Mouse (Mus musculus) liver, embryonic 16.5 days (tissue): ENCODE results near the gene Tagap. TPM values are rescaled to one million over a fixed set of nuclear protein-coding genes. Genes with fewer than 3 reads are reported as not detected.

Source experiments
- ATAC-seq: fragments of 200-750 bp; cut with Nextera tagmentation; 2 replicates; pipeline ENCODE4 v1.8.0; 2017; ENCODE audit warnings: low read depth, mild to moderate bottlenecking, moderate number of reproducible peaks, moderate library complexity
- H3K27ac ChIP-seq: fragments of 300-500 bp; sonication (generic); 2 replicates; pipeline ENCODE4 v1.5.1; 2014; ENCODE audit warnings: mild to moderate bottlenecking, low read length
- H3K27me3 ChIP-seq: fragments of 300-500 bp; sonication (generic); 2 replicates; pipeline ENCODE4 v1.6.1; 2014; ENCODE audit warnings: low read depth, low read length, mixed read lengths; ENCODE audit not compliant: control insufficient read depth, insufficient read depth
- H3K36me3 ChIP-seq: fragments of 300-500 bp; sonication (generic); 2 replicates; pipeline ENCODE4 v1.6.1; 2014; ENCODE audit warnings: mild to moderate bottlenecking; ENCODE audit not compliant: control insufficient read depth, insufficient read depth
- H3K4me1 ChIP-seq: fragments of 300-500 bp; sonication (generic); 2 replicates; pipeline ENCODE4 v1.6.1; 2014; ENCODE audit warnings: low read depth, low read length, mixed read lengths; ENCODE audit not compliant: control insufficient read depth
- H3K4me2 ChIP-seq: fragments of 300-500 bp; sonication (generic); 2 replicates; pipeline ENCODE4 v1.6.1; 2014; ENCODE audit warnings: low read depth, low read length, mixed read lengths
- H3K4me3 ChIP-seq: fragments of 300-500 bp; sonication (generic); 2 replicates; pipeline ENCODE4 v1.5.1; 2014; ENCODE audit warnings: low read depth, mild to moderate bottlenecking, low read length
- H3K9ac ChIP-seq: fragments of 300-500 bp; sonication (generic); 2 replicates; pipeline ENCODE4 v1.6.1; 2014; ENCODE audit warnings: low read depth, low read length
- H3K9me3 ChIP-seq: fragments of 300-500 bp; sonication (generic); replicated peaks from 2 replicates; pipeline ENCODE4 v1.6.1; 2016; ENCODE audit warnings: low read length; ENCODE audit not compliant: control insufficient read depth
- WGBS: fragments of 180-500 bp; shearing (Covaris S2); extraction: QIAGEN DNeasy Blood & Tissue Kit; methylation state at CpG from one replicate; pipeline ENCODE4 v1.1.7; 2014; ENCODE audit not compliant: insufficient replicate concordance; 5-methylcytosine and 5-hydroxymethylcytosine counted together
- polyA plus RNA-seq: library from polyadenylated mRNA; unstranded; fragments of >200 nt; fragmentation: Nextera tagmentation; extraction: Ambion mirVana; gene quantifications from 2 replicates; pipeline ENCODE4 v1.2.1, GENCODE M21; 2015

Gene Tagap
- 2.4 and 2.7 TPM in 2 replicates for polyA plus RNA-seq

GRCm38 (mm10) chr17:7925413-7926160, at the start of gene Tagap:
Gene Tagap, plus strand, starts transcription at chr17:7926000.
- no peaks in the 10 kb centered on the region for H3K36me3 ChIP-seq
- no peaks in the 10 kb centered on the region for H3K27me3 ChIP-seq
- peak within 1 kb of the TSS; percentile 41 for H3K4me3 ChIP-seq
- no peaks in the 10 kb centered on the region for H3K9me3 ChIP-seq
- WGBS: 30% methylated on average over 13 of the region's 13 CpGs
- ATAC-seq: no peak
- no peak within 1 kb of the TSS; the same call in 1 of the 2 replicates for H3K9ac ChIP-seq
- H3K4me1 ChIP-seq: no peaks in the 10 kb centered on the region
- H3K27ac ChIP-seq: 0 out of 2 replicates have a peak within 1 kb of the TSS, but pooled peaks have one; percentile 1
- peak within 1 kb of the TSS; percentile 10 for H3K4me2 ChIP-seq

DNA sequence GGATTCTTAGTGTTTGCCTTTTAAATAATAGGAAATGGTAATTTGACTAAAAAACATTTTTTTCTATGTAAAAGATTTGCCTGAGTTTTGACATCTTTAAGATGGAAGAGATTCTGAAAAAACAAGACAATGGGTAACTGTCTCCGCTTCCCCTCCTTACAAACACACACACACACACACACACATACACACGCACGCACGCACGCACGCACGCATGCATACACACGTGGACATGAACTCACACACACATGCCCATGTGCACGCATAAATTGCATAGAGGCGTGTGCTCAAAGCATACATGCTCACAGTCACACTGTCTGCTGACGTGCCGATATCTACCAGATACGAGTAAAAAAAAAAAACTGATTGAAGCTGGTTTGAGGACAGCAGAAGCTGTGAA, 49.3 kb upstream of the Tagap start:
- no peaks in the 10 kb centered on the region for H3K27me3 ChIP-seq
- no peak overlapping the region for H3K9ac ChIP-seq
- no peak overlapping the region for H3K4me2 ChIP-seq
- WGBS: 74% methylated on average over 13 of the region's 13 CpGs
- no peaks in the 10 kb centered on the region for H3K36me3 ChIP-seq
- no peak overlapping the region for H3K27ac ChIP-seq
- H3K4me3 ChIP-seq: no peak overlapping the region
- no peaks in the 10 kb centered on the region for H3K4me1 ChIP-seq
- ATAC-seq: no peak
- H3K9me3 ChIP-seq: no peaks in the 10 kb centered on the region

DNA sequence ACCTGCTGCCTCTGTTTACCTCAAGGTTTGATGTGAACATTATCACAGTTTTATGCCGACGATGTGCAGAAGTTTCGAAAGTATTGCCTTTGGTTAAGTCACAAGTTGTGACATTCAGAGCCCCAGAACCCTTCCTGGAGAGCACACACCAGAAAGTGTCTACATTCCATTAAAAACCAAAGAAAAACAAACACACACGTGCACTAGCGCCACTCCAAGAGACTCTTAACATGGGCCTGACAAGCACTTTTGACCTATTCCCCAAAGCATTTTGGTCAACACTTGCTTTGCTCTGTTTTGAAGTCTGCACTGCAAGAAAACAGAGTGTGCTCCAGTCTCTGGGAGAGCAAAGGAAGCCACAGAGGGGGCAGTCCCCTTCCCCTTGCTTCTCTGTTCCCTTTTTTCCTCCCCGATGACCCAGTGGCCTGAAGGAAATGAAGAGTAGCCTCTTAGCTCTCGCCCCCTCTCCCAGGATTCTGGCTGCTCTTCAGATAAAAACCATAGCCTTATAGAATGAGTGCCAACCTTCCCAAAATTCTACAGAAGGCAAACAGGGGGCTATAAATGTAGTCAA, 48.5 kb upstream of the Tagap start:
- H3K9me3 ChIP-seq: no peaks in the 10 kb centered on the region
- H3K36me3 ChIP-seq: no peaks in the 10 kb centered on the region
- H3K27me3 ChIP-seq: no peaks in the 10 kb centered on the region
- 20% methylated on average over 7 of the region's 7 CpGs for WGBS
- peak overlapping the region; percentile 35; the same call in 1 of the 2 replicates for H3K27ac ChIP-seq
- no peaks in the 10 kb centered on the region for H3K4me1 ChIP-seq
- H3K4me2 ChIP-seq: no peak overlapping the region
- no peak for ATAC-seq
- no peak overlapping the region for H3K9ac ChIP-seq
- no peak overlapping the region for H3K4me3 ChIP-seq

DNA sequence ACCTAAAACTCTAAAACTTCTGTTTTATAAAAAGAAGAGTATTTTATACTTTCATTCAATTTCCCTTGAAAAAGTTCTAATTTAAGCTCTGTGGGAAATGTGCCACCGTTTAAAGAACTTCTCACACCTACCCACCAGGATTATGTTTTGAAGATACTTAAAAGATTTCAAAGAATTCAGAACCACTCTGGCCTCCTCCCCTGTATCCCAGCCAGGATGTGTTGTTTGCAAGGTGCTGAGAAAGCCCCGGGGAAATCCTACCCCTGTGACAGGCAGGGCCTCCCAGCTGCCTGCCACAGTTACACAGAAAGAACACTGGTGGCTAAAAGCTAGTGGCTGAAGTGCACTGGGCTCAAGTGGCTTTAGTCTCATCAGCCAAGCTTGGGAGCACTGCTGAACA, 47.9 kb upstream of the Tagap start:
- Histone ChIP-seq H3K36me3 (no peaks in the 10 kb centered on the region), H3K4me1 (no peaks in the 10 kb centered on the region), H3K9ac (no peak overlapping the region), H3K9me3 (no peaks in the 10 kb centered on the region), H3K4me2 (no peak overlapping the region), H3K27ac (no peak overlapping the region), H3K27me3 (no peaks in the 10 kb centered on the region), H3K4me3 (no peak overlapping the region)
- 24% methylated on average over 2 of the region's 2 CpGs for WGBS
- ATAC-seq: no peak

DNA sequence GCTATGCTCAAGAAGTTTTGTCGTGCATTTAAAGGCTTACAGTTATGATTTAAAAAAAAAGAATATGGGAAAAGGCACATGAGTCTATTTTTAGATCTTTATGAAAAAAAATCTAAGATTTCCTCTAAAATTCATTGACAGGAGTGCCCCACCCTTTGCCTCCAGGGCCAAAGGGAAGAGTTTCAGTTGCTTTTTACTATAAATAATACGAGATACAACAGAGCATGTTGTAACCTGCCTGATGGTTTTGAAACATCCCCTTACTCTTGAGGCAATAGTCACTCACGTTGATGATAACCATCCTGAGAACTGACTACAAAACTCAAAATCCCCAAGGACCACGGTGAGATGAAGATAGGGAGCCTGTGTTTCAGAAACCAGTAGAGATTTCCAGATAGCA, 46.3 kb upstream of the Tagap start:
- no peak for ATAC-seq
- Histone ChIP-seq H3K27me3 (no peaks in the 10 kb centered on the region), H3K4me2 (no peak overlapping the region), H3K9me3 (no peaks in the 10 kb centered on the region), H3K9ac (no peak overlapping the region), H3K4me1 (no peaks in the 10 kb centered on the region), H3K4me3 (no peak overlapping the region), H3K36me3 (no peaks in the 10 kb centered on the region), H3K27ac (no peak overlapping the region)
- 45% methylated on average over 4 of the region's 4 CpGs for WGBS

GRCm38 (mm10) chr17:7883126-7883525, 42.7 kb upstream of the Tagap start:
- no peak overlapping the region for H3K4me2 ChIP-seq
- no peak overlapping the region for H3K9ac ChIP-seq
- H3K27ac ChIP-seq: no peak overlapping the region
- no peak overlapping the region for H3K4me3 ChIP-seq
- H3K36me3 ChIP-seq: no peaks in the 10 kb centered on the region
- no peaks in the 10 kb centered on the region for H3K9me3 ChIP-seq
- H3K27me3 ChIP-seq: no peaks in the 10 kb centered on the region
- H3K4me1 ChIP-seq: no peaks in the 10 kb centered on the region; the same call in 1 of the 2 replicates
- WGBS: 73% methylated on average over 11 of the region's 11 CpGs
- no peak for ATAC-seq

- H3K27ac ChIP-seq: no peak overlapping the region
- 52% methylated on average over 10 of the region's 10 CpGs for WGBS
- no peak for ATAC-seq
Measured at GRCm38 (mm10) chr17:7884606-7885005, 41.2 kb upstream of the Tagap start.

DNA sequence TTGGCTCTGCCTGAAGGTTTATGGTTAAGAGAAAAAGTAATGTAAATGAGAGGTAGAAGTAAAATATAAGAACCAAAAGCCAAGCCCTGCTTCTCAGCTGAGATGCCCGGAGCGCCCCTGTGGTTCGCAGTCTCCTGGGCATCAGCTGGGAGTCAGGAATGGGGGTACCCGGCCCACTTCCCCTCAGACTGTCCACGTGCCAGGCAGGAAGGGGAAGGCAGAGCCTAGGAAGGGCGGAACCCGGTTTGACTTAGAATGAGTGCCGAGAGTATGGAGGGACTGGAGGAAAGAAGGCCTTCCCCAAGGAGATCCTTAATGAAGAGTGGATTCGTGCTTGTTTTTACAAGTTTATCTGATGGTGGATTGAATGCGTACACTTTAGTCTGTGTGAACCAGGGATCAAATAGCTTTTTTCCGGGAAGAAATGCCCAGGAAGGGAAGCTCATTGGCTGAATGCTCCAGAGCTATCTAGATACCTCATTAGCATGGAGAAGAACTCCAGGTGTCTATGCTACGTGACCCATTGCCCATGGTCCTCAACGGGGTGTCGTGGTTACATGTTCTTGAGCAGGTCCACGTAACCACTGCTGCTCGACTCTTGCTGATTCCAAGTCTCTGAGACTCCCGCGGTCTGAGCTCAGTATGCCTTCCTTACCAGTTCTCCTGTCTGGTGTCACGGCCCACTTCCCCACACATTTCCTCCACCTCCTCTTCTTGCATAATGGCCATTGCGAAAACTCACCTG, 38.6 kb upstream of the Tagap start:
- Histone ChIP-seq H3K9me3 (no peaks in the 10 kb centered on the region), H3K36me3 (no peaks in the 10 kb centered on the region), H3K4me3 (no peak overlapping the region), H3K4me2 (no peak overlapping the region), H3K9ac (no peak overlapping the region), H3K27me3 (no peaks in the 10 kb centered on the region), H3K27ac (no peak overlapping the region), H3K4me1 (no peaks in the 10 kb centered on the region; the same call in 1 of the 2 replicates)
- 61% methylated on average over 20 of the region's 20 CpGs for WGBS
- peak; percentile 41; the same call in 1 of the 2 replicates for ATAC-seq

More at GRCm38 (mm10) chr17:7884606-7885005, 41.2 kb upstream of the Tagap start:
- Histone ChIP-seq H3K27me3 (no peaks in the 10 kb centered on the region), H3K4me1 (no peaks in the 10 kb centered on the region; the same call in 1 of the 2 replicates), H3K4me2 (no peak overlapping the region), H3K9me3 (no peaks in the 10 kb centered on the region), H3K36me3 (no peaks in the 10 kb centered on the region), H3K4me3 (no peak overlapping the region), H3K9ac (no peak overlapping the region)
